Mouse (Mus musculus) hindbrain, embryonic 14.5 days (tissue): ENCODE data around the gene Tln2. TPM values are rescaled to one million over a fixed set of nuclear protein-coding genes. Genes with fewer than 3 reads are reported as not detected.

ENCODE experiments used
- ATAC-seq: fragments of 200-750 bp; cut with Nextera tagmentation; 2 replicates; pipeline ENCODE4 v1.8.0; 2017; ENCODE audit warnings: moderate number of reproducible peaks, mild to moderate bottlenecking, moderate TSS enrichment, moderate library complexity; ENCODE audit not compliant: low FRiP score
- DNase-seq: peaks from one replicate; pipeline ENCODE4 v3.0.0-alpha.2; 2015; ENCODE audit warnings: low spot score
- H3K27ac ChIP-seq: fragments of 300-500 bp; sonication (generic); 2 replicates; pipeline ENCODE4 v1.5.1; 2014; ENCODE audit warnings: mild to moderate bottlenecking, moderate library complexity
- H3K27me3 ChIP-seq: fragments of 300-500 bp; sonication (generic); 2 replicates; pipeline ENCODE4 v1.6.1; 2014; ENCODE audit warnings: mild to moderate bottlenecking, low read length, mixed read lengths; ENCODE audit not compliant: control insufficient read depth, insufficient read depth
- H3K36me3 ChIP-seq: fragments of 300-500 bp; sonication (generic); replicated peaks from 2 replicates; pipeline ENCODE4 v1.6.1; 2014; ENCODE audit not compliant: control insufficient read depth, insufficient read depth
- H3K4me1 ChIP-seq: fragments of 300-500 bp; sonication (generic); replicated peaks from 2 replicates; pipeline ENCODE4 v1.6.1; 2014; ENCODE audit warnings: antibody characterized with exemption, low read length, mixed read lengths; ENCODE audit not compliant: control insufficient read depth, insufficient read depth
- H3K4me2 ChIP-seq: fragments of 300-500 bp; sonication (generic); replicated peaks from 2 replicates; pipeline ENCODE4 v1.6.1; 2014; ENCODE audit warnings: mild to moderate bottlenecking, moderate library complexity
- H3K4me3 ChIP-seq: fragments of 300-500 bp; sonication (generic); replicated peaks from 2 replicates; pipeline ENCODE4 v1.5.1; 2014; ENCODE audit warnings: mild to moderate bottlenecking, low read length
- H3K9ac ChIP-seq: fragments of 300-500 bp; sonication (generic); 2 replicates; pipeline ENCODE4 v1.6.1; 2014
- H3K9me3 ChIP-seq: fragments of 300-500 bp; sonication (generic); 2 replicates; pipeline ENCODE4 v1.6.1; 2016; ENCODE audit warnings: low read length; ENCODE audit not compliant: control insufficient read depth
- WGBS: fragments of 180-500 bp; shearing (Covaris S2); extraction: QIAGEN DNeasy Blood & Tissue Kit; methylation state at CpG from one replicate; pipeline ENCODE4 v1.1.7; 2014; 5-methylcytosine and 5-hydroxymethylcytosine counted together
- polyA plus RNA-seq: library from polyadenylated mRNA; unstranded; fragments of >200 nt; fragmentation: Nextera tagmentation; extraction: Ambion mirVana; gene quantifications from 2 replicates; pipeline ENCODE4 v1.2.1, GENCODE M21; 2014

Gene Tln2
- polyA plus RNA-seq, 1 experiment from 2014 or later = 41.5 TPM

DNA sequence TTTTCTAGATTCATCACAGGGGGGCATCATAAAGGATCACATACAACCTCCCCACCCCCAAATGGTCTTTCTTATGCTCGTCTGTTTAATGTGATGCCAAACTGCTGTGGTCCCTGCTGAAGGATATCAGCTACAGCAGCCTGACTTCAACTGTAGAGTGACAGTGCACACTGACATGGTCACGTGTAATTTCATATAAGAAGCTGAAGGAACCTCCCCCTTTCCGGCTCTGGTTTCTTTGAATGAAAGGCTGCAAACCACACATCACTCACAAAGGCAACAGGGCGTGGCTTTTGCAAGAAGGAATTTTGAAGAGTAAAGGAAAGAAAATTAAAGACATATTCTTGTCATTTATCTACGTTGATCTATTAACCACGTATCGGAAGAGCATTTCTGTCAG, 154.8 kb downstream of the Tln2 start:
- 86% methylated on average over 7 of the region's 7 CpGs for WGBS
- Histone ChIP-seq H3K4me2 (no peak overlapping the region), H3K4me3 (no peak overlapping the region), H3K9me3 (no peaks in the 10 kb centered on the region), H3K9ac (no peak overlapping the region), H3K4me1 (no peaks in the 10 kb centered on the region), H3K36me3 (no peaks in the 10 kb centered on the region), H3K27ac (no peak overlapping the region), H3K27me3 (no peaks in the 10 kb centered on the region)
- ATAC-seq (no peak), DNase-seq (no peak)

DNA sequence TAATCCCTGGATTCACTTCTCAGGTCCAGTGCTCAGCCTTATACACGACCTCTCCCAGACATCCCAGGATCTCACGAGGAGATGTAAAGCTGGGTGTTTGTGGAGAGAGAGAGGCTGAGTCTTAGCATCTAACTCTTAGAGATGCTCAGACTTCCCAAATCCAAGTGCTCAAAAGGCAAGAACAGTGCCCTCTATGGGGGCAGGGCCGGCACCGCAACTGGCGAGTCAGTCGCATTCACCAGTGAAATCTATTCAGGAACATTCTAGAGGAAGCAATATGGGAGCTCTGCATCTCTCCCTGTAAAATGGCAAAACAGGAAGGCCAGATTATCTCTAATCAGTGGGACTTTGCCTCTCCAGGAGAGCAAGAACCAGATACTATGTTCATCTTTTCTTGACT, 159.9 kb downstream of the Tln2 start:
- Histone ChIP-seq H3K27me3 (no peaks in the 10 kb centered on the region), H3K9ac (no peak overlapping the region), H3K4me1 (no peaks in the 10 kb centered on the region), H3K4me2 (no peak overlapping the region), H3K4me3 (no peak overlapping the region), H3K36me3 (0 out of 2 replicates have a peak, but pooled peaks cover 2% of the 10 kb centered on the region), H3K9me3 (no peaks in the 10 kb centered on the region), H3K27ac (no peak overlapping the region)
- ATAC-seq (no peak), DNase-seq (no peak)
- 84% methylated on average over 6 of the region's 6 CpGs for WGBS

DNA sequence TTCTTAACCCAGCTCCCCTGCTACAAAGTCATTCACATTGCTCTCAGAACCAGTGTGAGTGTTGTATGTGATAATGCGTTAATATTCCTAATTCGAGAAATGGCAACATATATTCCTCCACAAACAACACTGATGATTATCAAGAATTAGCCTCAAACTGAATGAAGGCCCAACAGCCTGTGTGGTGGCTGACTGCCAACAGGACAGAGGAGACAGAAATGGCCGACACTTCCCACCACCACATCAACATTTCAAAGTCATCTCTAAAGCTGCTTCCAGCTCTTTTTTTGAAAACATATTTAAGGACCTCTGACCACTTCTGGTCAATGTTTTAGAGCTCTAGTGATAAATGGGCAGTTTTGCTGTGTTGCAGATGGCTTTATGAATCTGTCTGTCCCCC, 161.7 kb downstream of the Tln2 start:
- WGBS = 88% methylated on average over 3 of the region's 3 CpGs
- no peaks in the 10 kb centered on the region for H3K4me1 ChIP-seq
- H3K4me3 ChIP-seq = no peak overlapping the region
- 0 out of 2 replicates have a peak, but pooled peaks cover 2% of the 10 kb centered on the region for H3K36me3 ChIP-seq
- H3K27ac ChIP-seq = no peak overlapping the region
- H3K9me3 ChIP-seq = no peaks in the 10 kb centered on the region
- H3K27me3 ChIP-seq = no peaks in the 10 kb centered on the region
- DNase-seq (no peak), ATAC-seq (no peak)
- no peak overlapping the region for H3K9ac ChIP-seq
- H3K4me2 ChIP-seq = no peak overlapping the region

DNA sequence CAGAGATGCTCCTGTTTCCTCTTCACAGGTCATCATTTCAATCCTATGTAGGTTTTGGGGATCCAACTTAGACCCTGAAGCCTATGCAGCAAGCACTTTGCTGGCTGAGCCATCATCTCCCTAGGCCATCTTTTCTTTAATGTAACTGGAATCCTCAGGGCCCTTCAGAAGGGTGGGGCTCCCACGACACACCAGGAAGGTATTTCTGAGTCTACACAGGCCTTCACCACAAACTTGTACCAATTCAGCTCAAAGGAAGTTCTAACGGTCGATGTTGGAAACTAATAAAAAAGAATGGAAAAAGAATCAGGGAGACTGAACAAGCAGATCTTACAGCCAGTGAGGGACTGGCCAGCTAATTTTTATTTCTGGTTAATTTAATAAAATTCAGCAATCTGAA, 163.1 kb downstream of the Tln2 start:
- H3K27ac ChIP-seq = no peak overlapping the region
- H3K27me3 ChIP-seq = no peaks in the 10 kb centered on the region
- DNase-seq (no peak), ATAC-seq (no peak)
- no peaks in the 10 kb centered on the region for H3K4me1 ChIP-seq
- WGBS = 98% methylated on average over 3 of the region's 3 CpGs
- H3K4me2 ChIP-seq = no peak overlapping the region
- no peaks in the 10 kb centered on the region for H3K9me3 ChIP-seq
- 0 out of 2 replicates have a peak, but pooled peaks cover 2% of the 10 kb centered on the region for H3K36me3 ChIP-seq
- no peak overlapping the region for H3K9ac ChIP-seq
- no peak overlapping the region for H3K4me3 ChIP-seq

DNA sequence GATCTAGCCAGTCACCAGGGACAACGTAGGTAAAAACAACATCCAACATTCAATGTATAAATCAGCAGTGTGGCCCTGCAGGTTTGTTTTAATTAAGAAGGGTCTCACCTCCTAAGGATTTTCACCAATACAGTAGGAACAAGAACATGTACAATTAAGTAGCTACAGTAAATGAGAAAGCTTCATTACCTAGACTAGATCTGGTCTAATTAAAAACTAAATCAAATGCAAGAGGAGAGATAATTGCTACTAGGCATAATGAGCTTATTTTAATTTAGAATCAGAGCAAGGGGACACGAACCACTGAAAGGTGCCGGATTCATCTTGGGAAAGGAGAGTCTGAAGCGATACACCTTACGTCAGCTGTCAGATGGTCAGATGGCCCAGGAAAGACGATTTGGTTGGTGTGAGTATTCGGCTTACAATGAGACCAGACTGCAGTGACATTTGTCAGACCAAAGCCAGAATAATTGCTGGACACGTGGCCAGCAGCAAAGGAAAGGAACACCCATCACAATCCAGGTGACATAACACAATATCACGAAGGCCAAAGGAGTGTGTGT, 175.4 kb downstream of the Tln2 start:
- H3K36me3 ChIP-seq = no peaks in the 10 kb centered on the region
- no peaks in the 10 kb centered on the region for H3K27me3 ChIP-seq
- no peak overlapping the region for H3K9ac ChIP-seq
- H3K4me3 ChIP-seq = no peak overlapping the region
- no peak overlapping the region for H3K4me2 ChIP-seq
- ATAC-seq (no peak; the same call in 1 of the 2 replicates), DNase-seq (no peak)
- H3K9me3 ChIP-seq = no peaks in the 10 kb centered on the region
- H3K4me1 ChIP-seq = no peaks in the 10 kb centered on the region
- H3K27ac ChIP-seq = no peak overlapping the region
- WGBS = 72% methylated on average over 9 of the region's 9 CpGs

DNA sequence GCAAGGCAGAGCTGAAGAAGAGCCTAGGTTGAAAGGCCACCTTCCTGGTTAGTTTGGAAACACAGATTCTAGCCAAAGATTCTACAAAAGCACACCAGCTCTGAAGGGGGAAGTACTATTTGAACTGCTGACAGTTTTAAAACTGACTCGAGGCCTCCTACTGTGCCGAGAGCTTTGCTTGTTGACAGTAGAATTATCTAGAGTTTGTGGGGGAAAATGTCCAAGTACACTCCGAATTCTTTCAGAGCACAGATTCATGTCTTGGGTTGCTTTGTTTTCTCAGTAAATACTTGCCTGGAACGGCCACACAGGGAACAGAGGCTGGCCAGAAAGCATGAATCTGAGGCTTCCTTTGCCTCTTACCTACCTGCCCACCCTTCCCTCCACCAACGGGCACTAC, 179.4 kb downstream of the Tln2 start:
- Histone ChIP-seq H3K4me3 (no peak overlapping the region), H3K9ac (no peak overlapping the region), H3K27me3 (no peaks in the 10 kb centered on the region), H3K9me3 (no peaks in the 10 kb centered on the region), H3K4me2 (no peak overlapping the region), H3K36me3 (no peaks in the 10 kb centered on the region), H3K27ac (no peak overlapping the region), H3K4me1 (no peaks in the 10 kb centered on the region)
- DNase-seq (no peak), ATAC-seq (no peak)
- 74% methylated on average over 5 of the region's 5 CpGs for WGBS

DNA sequence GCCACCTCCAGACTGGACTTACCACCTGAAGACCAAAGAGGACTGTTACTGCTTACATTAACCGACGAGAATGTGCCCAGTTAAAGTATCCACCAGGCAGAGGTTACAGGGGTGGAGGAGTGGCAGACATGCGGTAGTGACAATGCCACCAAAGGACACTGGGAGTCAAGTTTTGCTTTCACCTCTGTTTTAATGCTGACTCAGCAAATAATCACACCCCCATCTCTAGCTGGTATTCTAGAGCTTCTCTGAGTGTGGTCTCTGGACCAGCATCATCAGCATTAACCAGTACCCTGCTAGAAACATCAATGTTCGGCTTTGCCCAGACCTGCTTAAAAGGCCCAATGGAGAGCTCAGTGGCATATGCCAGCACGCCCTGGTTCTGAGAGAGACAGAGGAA, 180.7 kb downstream of the Tln2 start:
- H3K9me3 ChIP-seq = no peaks in the 10 kb centered on the region
- H3K9ac ChIP-seq = no peak overlapping the region
- no peak overlapping the region for H3K4me2 ChIP-seq
- H3K4me3 ChIP-seq = no peak overlapping the region
- H3K4me1 ChIP-seq = no peaks in the 10 kb centered on the region
- WGBS = 93% methylated on average over 5 of the region's 5 CpGs
- no peak for ATAC-seq
- H3K27me3 ChIP-seq = no peaks in the 10 kb centered on the region
- no peak for DNase-seq
- H3K36me3 ChIP-seq = no peaks in the 10 kb centered on the region
- no peak overlapping the region for H3K27ac ChIP-seq

DNA sequence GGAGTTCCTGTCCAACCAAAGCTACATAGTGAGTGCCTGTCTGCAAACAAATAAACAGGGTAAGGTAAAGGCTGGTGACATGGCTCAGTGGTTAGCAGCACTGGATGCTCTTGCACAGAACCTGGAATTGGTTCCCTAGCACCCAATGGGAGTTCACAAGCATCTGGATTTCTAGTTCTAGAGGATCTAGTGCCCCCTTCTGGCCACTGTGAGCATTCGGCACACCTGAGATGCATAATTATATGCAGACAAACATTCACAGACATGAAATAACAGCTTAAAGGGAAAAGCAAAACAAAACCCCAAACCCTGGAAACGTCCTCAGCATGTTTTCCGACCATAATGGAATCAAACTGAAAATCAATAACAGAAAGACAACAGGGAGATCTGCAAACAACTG, 191.4 kb downstream of the Tln2 start:
- DNase-seq (no peak), ATAC-seq (no peak)
- Histone ChIP-seq H3K4me1 (no peaks in the 10 kb centered on the region), H3K36me3 (no peaks in the 10 kb centered on the region; the same call in 1 of the 2 replicates), H3K9me3 (no peaks in the 10 kb centered on the region), H3K27me3 (no peaks in the 10 kb centered on the region), H3K4me2 (no peak overlapping the region), H3K4me3 (no peak overlapping the region), H3K27ac (no peak overlapping the region), H3K9ac (no peak overlapping the region)
- 88% methylated on average over 3 of the region's 3 CpGs for WGBS

DNA sequence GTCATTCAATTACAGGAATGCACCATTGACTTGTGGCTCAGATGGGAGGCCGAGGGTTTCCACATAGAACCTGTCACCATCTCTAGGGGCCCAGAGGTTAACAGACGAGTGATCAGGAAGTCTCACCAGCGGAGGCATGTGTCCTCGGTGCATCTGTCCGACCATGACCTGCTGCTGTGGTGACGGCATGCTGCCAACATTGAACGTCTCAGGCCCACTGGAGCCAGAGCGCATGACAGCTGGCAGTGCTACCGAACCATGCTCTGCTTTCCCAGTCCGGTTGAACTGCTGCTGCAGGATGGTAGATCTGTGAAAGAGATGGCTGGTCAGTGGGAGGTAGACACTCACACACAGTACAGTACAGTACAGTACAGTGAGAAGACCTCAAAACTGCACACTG, 197.0 kb downstream of the Tln2 start:
- DNase-seq (no peak), ATAC-seq (no peak)
- no peaks in the 10 kb centered on the region; the same call in 1 of the 2 replicates for H3K4me1 ChIP-seq
- H3K4me2 ChIP-seq = no peak overlapping the region
- H3K9me3 ChIP-seq = no peaks in the 10 kb centered on the region
- 78% methylated on average over 10 of the region's 10 CpGs for WGBS
- H3K4me3 ChIP-seq = no peak overlapping the region
- no peaks in the 10 kb centered on the region for H3K27me3 ChIP-seq
- no peak overlapping the region for H3K9ac ChIP-seq
- H3K36me3 ChIP-seq = no peaks in the 10 kb centered on the region; the same call in 1 of the 2 replicates
- no peak overlapping the region for H3K27ac ChIP-seq

DNA sequence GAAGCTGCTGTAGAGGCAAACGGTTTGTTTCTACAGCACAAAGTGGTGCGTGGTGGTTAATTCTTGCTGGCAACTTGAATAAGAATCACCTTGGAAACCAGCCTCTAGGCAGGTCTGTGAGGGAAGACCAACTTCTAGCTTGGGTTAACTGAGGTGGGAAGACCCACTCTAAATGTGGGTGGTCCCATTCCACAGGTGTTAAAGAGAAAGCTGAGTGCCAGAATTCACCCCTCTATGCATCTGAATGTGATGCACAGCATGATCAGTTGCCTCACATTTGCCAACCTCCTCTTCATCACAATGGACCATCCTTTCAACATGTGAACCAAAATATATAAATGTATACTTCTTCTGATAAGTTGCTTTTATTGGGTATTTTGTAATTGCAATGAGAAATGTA, 197.4 kb downstream of the Tln2 start:
- no peaks in the 10 kb centered on the region; the same call in 1 of the 2 replicates for H3K36me3 ChIP-seq
- H3K27me3 ChIP-seq = no peaks in the 10 kb centered on the region
- H3K4me2 ChIP-seq = no peak overlapping the region
- ATAC-seq = no peak
- no peak overlapping the region for H3K27ac ChIP-seq
- H3K9ac ChIP-seq = no peak overlapping the region
- H3K9me3 ChIP-seq = no peaks in the 10 kb centered on the region
- H3K4me3 ChIP-seq = no peak overlapping the region
- no peak for DNase-seq
- 65% methylated on average over 2 of the region's 2 CpGs for WGBS
- H3K4me1 ChIP-seq = no peaks in the 10 kb centered on the region; the same call in 1 of the 2 replicates
